Mouse (Mus musculus) lung, embryonic 14.5 days (tissue): Measurements from ENCODE around the gene Bnip3. TPM values are rescaled to one million over a fixed set of nuclear protein-coding genes. Genes with fewer than 3 reads are reported as not detected.

ENCODE experiments used
- ATAC-seq: fragments of 200-750 bp; cut with Nextera tagmentation; 2 replicates; pipeline ENCODE4 v1.8.0; 2017; ENCODE audit warnings: mild to moderate bottlenecking, moderate TSS enrichment, moderate library complexity; ENCODE audit not compliant: insufficient read depth
- DNase-seq: peaks from one replicate; pipeline ENCODE4 v3.0.0-alpha.2; 2015
- H3K27ac ChIP-seq: fragments of 300-500 bp; sonication (generic); 2 replicates; pipeline ENCODE4 v1.5.1; 2014; ENCODE audit warnings: low read depth, mild to moderate bottlenecking, moderate library complexity
- H3K27me3 ChIP-seq: fragments of 300-500 bp; sonication (generic); 2 replicates; pipeline ENCODE4 v1.6.1; 2014; ENCODE audit warnings: low read length, control low read depth; ENCODE audit not compliant: insufficient read depth
- H3K36me3 ChIP-seq: fragments of 300-500 bp; sonication (generic); 2 replicates; pipeline ENCODE4 v1.6.1; 2014; ENCODE audit warnings: control low read depth; ENCODE audit not compliant: insufficient read depth
- H3K4me1 ChIP-seq: fragments of 300-500 bp; sonication (generic); 2 replicates; pipeline ENCODE4 v1.6.1; 2014; ENCODE audit warnings: antibody characterized with exemption, control low read depth; ENCODE audit not compliant: insufficient read depth
- H3K4me2 ChIP-seq: fragments of 300-500 bp; sonication (generic); 2 replicates; pipeline ENCODE4 v1.6.1; 2014; ENCODE audit warnings: mild to moderate bottlenecking
- H3K4me3 ChIP-seq: fragments of 300-500 bp; sonication (generic); 2 replicates; pipeline ENCODE4 v1.5.1; 2014; ENCODE audit warnings: low read depth, low read length
- H3K9ac ChIP-seq: fragments of 300-500 bp; sonication (generic); 2 replicates; pipeline ENCODE4 v1.6.1; 2014
- H3K9me3 ChIP-seq: fragments of 300-500 bp; sonication (generic); 2 replicates; pipeline ENCODE4 v1.6.1; 2016; ENCODE audit warnings: low read depth, low read length, control low read depth
- CTCF ChIP-seq: IDR thresholded peaks from 2 replicates; pipeline ENCODE4 v1.5.1; 2016; ENCODE audit warnings: antibody characterized with exemption, low read depth
- WGBS: fragments of 180-500 bp; shearing (Covaris S2); extraction: QIAGEN DNeasy Blood & Tissue Kit; methylation state at CpG from one replicate; pipeline ENCODE4 v1.1.7; 2014; 5-methylcytosine and 5-hydroxymethylcytosine counted together
- polyA plus RNA-seq: library from polyadenylated mRNA; unstranded; fragments of >200 nt; fragmentation: Nextera tagmentation; extraction: Ambion mirVana; gene quantifications from 2 replicates; pipeline ENCODE4 v1.2.1, GENCODE M21; 2014

Bnip3 gene
- polyA plus RNA-seq, 1 experiment from 2014 or later = 76.5 TPM

GRCm38 (mm10) chr7:138941571-138941970, 32.3 kb upstream of the Bnip3 start:
- Histone ChIP-seq H3K9me3 (no peaks in the 10 kb centered on the region), H3K4me1 (0 out of 2 replicates have a peak, but pooled peaks cover 3% of the 10 kb centered on the region), H3K4me3 (0 out of 2 replicates have a peak overlapping the region, but pooled peaks have one; percentile 39), H3K27me3 (peaks cover 58% of the 10 kb centered on the region), H3K36me3 (no peaks in the 10 kb centered on the region), H3K4me2 (peak overlapping the region; percentile 73; the same call in 1 of the 2 replicates), H3K9ac (no peak overlapping the region), H3K27ac (no peak overlapping the region)
- no peak for DNase-seq
- WGBS = 33% methylated on average over 5 of the region's 5 CpGs
- ATAC-seq = no peak
- no peak for TF ChIP-seq CTCF

GRCm38 (mm10) chr7:138940612-138941461, 31.5 kb upstream of the Bnip3 start, which contains the start of gene Jakmip3:
Gene Jakmip3 (plus strand): TSS chr7:138940730.
- peak within 1 kb of the TSS; percentile 39 for H3K4me3 ChIP-seq
- peak within 1 kb of the TSS; percentile 73 for H3K4me2 ChIP-seq
- H3K9me3 ChIP-seq = no peaks in the 10 kb centered on the region
- H3K9ac ChIP-seq = peak within 1 kb of the TSS; percentile 29; the same call in 1 of the 2 replicates
- under 1% methylated on average over 78 of the region's 78 CpGs for whole genome bisulfite sequencing
- peaks cover 55% of the 10 kb centered on the region for H3K27me3 ChIP-seq
- ATAC-seq = no peak
- no peak within 1 kb of the TSS for H3K27ac ChIP-seq
- H3K36me3 ChIP-seq = no peaks in the 10 kb centered on the region
- peak; percentile 29 for DNase-seq
- H3K4me1 ChIP-seq = 0 out of 2 replicates have a peak, but pooled peaks cover 3% of the 10 kb centered on the region
- TF ChIP-seq CTCF = no peak

- TF ChIP-seq CTCF = no peak
- Histone ChIP-seq H3K27ac (no peak overlapping the region), H3K9ac (peak overlapping the region; percentile 29; the same call in 1 of the 2 replicates), H3K4me3 (peak overlapping the region; percentile 39), H3K4me2 (peak overlapping the region; percentile 73), H3K36me3 (no peaks in the 10 kb centered on the region), H3K4me1 (0 out of 2 replicates have a peak, but pooled peaks cover 3% of the 10 kb centered on the region), H3K27me3 (peaks cover 55% of the 10 kb centered on the region), H3K9me3 (no peaks in the 10 kb centered on the region)
- ATAC-seq = no peak; the same call in 1 of the 2 replicates
- under 1% methylated on average over 17 of the region's 17 CpGs for WGBS
- DNase-seq = peak; percentile 35
Observed at GRCm38 (mm10) chr7:138940256-138940611, 30.9 kb upstream of the Bnip3 start.

GRCm38 (mm10) chr7:138938991-138939390, 29.7 kb upstream of the Bnip3 start:
- WGBS = 73% methylated on average over 7 of the region's 7 CpGs
- Histone ChIP-seq H3K4me2 (no peak overlapping the region), H3K27me3 (peaks cover 52% of the 10 kb centered on the region), H3K4me3 (no peak overlapping the region), H3K9me3 (no peaks in the 10 kb centered on the region), H3K27ac (no peak overlapping the region), H3K36me3 (no peaks in the 10 kb centered on the region), H3K9ac (no peak overlapping the region), H3K4me1 (0 out of 2 replicates have a peak, but pooled peaks cover 3% of the 10 kb centered on the region)
- DNase-seq (no peak), ATAC-seq (no peak)
- no peak for TF ChIP-seq CTCF

GRCm38 (mm10) chr7:138934523-138934922, 25.2 kb upstream of the Bnip3 start:
- no peak overlapping the region for H3K4me2 ChIP-seq
- H3K4me1 ChIP-seq = no peaks in the 10 kb centered on the region
- no peaks in the 10 kb centered on the region for H3K9me3 ChIP-seq
- WGBS = 91% methylated on average over 3 of the region's 3 CpGs
- H3K27me3 ChIP-seq = peaks cover 7% of the 10 kb centered on the region
- ATAC-seq = no peak
- H3K36me3 ChIP-seq = no peaks in the 10 kb centered on the region
- H3K9ac ChIP-seq = no peak overlapping the region
- no peak for DNase-seq
- H3K4me3 ChIP-seq = no peak overlapping the region
- TF ChIP-seq CTCF = peak; percentile 14; the same call in 1 of the 2 replicates
- no peak overlapping the region for H3K27ac ChIP-seq

- no peak for DNase-seq
- H3K27ac ChIP-seq = no peak overlapping the region
- H3K4me2 ChIP-seq = no peak overlapping the region
- H3K9me3 ChIP-seq = no peaks in the 10 kb centered on the region
- TF ChIP-seq CTCF = no peak
- H3K9ac ChIP-seq = no peak overlapping the region
- WGBS = 92% methylated on average over 4 of the region's 4 CpGs
- no peak for ATAC-seq
- H3K4me3 ChIP-seq = no peak overlapping the region
- H3K36me3 ChIP-seq = no peaks in the 10 kb centered on the region
- H3K27me3 ChIP-seq = no peaks in the 10 kb centered on the region
- no peaks in the 10 kb centered on the region for H3K4me1 ChIP-seq
Observed at GRCm38 (mm10) chr7:138928456-138928855, 19.1 kb upstream of the Bnip3 start.

- H3K9ac ChIP-seq = no peak overlapping the region
- H3K27me3 ChIP-seq = no peaks in the 10 kb centered on the region
- H3K36me3 ChIP-seq = no peaks in the 10 kb centered on the region
- no peak overlapping the region for H3K27ac ChIP-seq
- DNase-seq (peak; percentile 68), ATAC-seq (no peak)
- H3K4me1 ChIP-seq = no peaks in the 10 kb centered on the region
- no peaks in the 10 kb centered on the region for H3K9me3 ChIP-seq
- H3K4me3 ChIP-seq = no peak overlapping the region
- WGBS = 8% methylated on average over 3 of the region's 3 CpGs
- peak; percentile 38 for TF ChIP-seq CTCF
- no peak overlapping the region for H3K4me2 ChIP-seq
Observed at GRCm38 (mm10) chr7:138923756-138924425, 14.6 kb upstream of the Bnip3 start.
